Mouse (Mus musculus): Measurements from ENCODE around the gene Lrrtm3. TPM values are rescaled to one million over a fixed set of nuclear protein-coding genes. Genes with fewer than 3 reads are reported as not detected.

Lrrtm3 gene
- 3.7 and 5.2 TPM in 2 replicates for polyA plus RNA-seq (2016; fragmentation: Nextera tagmentation; extraction: Ambion mirVana)

DNA sequence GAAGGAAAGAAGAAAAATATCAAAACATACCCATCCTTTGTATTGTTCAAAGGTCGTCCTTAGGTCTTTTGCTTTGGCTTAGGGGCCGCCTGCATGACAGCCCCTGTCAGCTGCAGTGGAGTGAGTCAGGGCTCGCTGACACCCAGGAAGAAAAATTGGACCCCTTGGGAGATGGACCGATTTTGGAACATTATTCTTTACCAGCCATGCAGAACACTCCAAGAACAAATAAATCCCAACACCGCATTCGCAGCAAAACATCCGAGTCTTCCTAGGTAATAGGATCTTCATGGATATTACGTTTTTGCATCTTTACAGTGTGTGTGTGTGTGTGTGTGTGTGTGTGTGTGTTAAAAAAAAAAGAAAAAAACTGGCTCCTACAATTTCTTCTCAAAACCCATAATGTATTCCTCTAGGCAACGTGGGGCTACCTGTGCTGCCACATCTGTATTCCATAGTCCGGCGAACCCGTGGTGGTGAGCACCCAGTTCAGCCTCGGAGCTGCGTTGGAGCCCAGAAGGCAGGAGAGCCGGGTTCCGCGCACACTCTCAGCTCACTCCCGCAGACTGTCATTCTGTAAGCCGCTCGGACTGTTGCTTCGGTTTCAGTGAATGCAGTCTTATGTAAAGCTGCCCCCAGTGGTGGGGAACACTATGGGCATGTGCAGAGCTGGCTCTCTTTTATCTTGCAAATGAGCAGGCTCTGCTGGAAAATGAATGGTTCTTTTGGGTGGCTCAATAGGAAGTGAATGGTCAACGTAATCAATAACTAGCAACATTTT, at the start of gene Lrrtm3:
TSS of gene Lrrtm3 (minus strand) at position 598 of the 781 bp plus-strand sequence.
- peak within 1 kb of the TSS; percentile 43 for H3K4me3 ChIP-seq (replicated peaks)
- H3K27me3 ChIP-seq, result peaks cover 23% of the 10 kb centered on the region
- peak; percentile 93 for ATAC-seq (ENCODE audit: low FRiP score)
- H3K36me3 ChIP-seq (replicated peaks), result no peaks in the 10 kb centered on the region
- under 1% methylated on average over 22 of the region's 22 CpGs for whole genome bisulfite sequencing
- H3K27ac ChIP-seq, result no peak within 1 kb of the TSS
- H3K4me2 ChIP-seq, result peak within 1 kb of the TSS; percentile 75
- peak within 1 kb of the TSS; percentile 40; the same call in 1 of the 2 replicates for H3K9ac ChIP-seq
- H3K9me3 ChIP-seq, result no peaks in the 10 kb centered on the region
- peaks cover 36% of the 10 kb centered on the region for H3K4me1 ChIP-seq

DNA sequence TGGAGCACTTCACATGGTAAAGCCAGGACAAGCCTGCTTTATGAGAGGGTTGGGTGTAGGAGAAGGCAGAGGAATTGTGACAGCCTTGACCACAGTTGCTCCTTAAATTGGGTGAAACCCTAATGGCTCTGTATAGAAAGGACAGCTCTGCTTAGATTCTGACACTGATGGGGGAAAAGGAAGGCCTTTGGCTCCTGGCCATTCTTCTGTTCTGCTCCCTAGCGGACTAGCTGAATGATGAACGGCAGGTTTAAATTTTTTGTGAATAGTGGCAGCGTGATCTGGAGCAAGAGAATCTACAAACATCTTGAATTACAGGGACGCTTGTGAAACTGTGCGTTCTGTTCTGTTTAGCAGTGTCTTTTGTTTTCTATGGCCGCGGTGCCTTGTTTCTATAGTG, 45.4 kb upstream of the Lrrtm3 start:
- Histone ChIP-seq H3K4me2 (no peak overlapping the region), H3K27me3 (no peaks in the 10 kb centered on the region), H3K9me3 (no peaks in the 10 kb centered on the region), H3K4me1 (peaks cover 6% of the 10 kb centered on the region; the same call in 1 of the 2 replicates), H3K36me3 (replicated peaks) (no peaks in the 10 kb centered on the region), H3K4me3 (replicated peaks) (no peak overlapping the region), H3K9ac (no peak overlapping the region), H3K27ac (no peak overlapping the region)
- 25% methylated on average over 7 of the region's 7 CpGs for WGBS
- no peak for ATAC-seq (ENCODE audit: low FRiP score)

DNA sequence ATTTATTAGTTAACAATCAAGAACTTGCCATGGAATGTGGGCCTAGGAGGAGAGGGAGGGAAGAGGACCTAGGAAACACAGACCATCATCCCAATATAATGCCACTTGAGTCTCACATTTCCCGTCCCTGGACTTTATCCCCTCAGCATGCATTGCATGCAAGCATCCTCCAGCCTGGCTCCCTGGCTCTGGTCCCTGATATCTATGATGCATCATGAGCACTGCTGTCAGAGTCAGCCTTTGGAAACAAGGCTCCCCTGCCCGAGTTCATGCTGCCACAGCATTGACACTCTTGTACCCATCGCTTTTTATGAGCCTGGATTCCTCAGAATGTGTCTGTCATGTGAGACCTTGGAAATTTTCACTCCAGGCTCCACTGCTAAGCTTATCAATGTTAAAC, 43.4 kb upstream of the Lrrtm3 start:
- Histone ChIP-seq H3K4me1 (peaks cover 6% of the 10 kb centered on the region; the same call in 1 of the 2 replicates), H3K4me3 (replicated peaks) (no peak overlapping the region), H3K4me2 (no peak overlapping the region), H3K27me3 (no peaks in the 10 kb centered on the region), H3K9me3 (no peaks in the 10 kb centered on the region), H3K27ac (no peak overlapping the region), H3K9ac (no peak overlapping the region), H3K36me3 (replicated peaks) (no peaks in the 10 kb centered on the region)
- WGBS, result 79% methylated on average over 3 of the region's 3 CpGs
- ATAC-seq (ENCODE audit: low FRiP score), result no peak

DNA sequence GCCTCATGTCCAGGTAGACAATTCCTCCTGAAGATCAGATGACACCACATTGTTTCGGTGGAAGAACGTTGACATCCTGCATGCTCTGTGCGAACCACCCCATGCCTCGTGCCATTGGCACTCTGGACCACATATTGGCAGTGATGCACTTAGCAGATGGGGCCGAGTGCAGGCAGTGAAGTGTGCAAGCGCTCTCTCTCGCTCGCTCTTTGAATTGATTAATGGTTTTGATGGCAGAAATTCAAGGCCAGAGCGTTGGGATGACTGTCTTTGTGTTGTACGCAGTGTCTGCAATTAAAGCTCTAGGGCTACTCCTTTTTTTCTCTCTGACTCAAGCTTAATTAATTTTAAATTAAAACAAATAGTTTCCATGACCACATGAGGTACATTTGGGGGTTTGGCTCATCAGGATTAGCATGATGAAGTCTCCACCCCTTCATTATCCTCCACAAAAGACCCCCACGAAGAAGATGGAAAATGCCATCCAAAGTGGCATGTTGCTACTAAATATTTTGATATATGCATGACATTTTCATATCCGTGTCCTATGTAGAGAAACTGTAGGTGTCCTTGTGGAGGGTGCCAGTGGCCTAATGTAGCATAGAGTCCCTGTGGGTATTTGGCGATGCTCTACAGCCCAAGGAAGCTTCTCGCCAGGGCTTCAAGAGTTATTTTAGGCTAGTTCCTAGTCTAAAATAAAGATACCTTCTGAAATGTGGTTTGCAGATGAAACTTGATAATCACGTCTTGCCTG, 40.5 kb upstream of the Lrrtm3 start:
- Histone ChIP-seq H3K27ac (no peak overlapping the region), H3K36me3 (replicated peaks) (no peaks in the 10 kb centered on the region), H3K9me3 (no peaks in the 10 kb centered on the region), H3K4me1 (peaks cover 3% of the 10 kb centered on the region; the same call in 1 of the 2 replicates), H3K4me3 (replicated peaks) (no peak overlapping the region), H3K9ac (no peak overlapping the region), H3K27me3 (no peaks in the 10 kb centered on the region), H3K4me2 (no peak overlapping the region)
- peak; percentile 57; the same call in 1 of the 2 replicates for ATAC-seq (ENCODE audit: low FRiP score)
- WGBS, result 68% methylated on average over 15 of the region's 15 CpGs

DNA sequence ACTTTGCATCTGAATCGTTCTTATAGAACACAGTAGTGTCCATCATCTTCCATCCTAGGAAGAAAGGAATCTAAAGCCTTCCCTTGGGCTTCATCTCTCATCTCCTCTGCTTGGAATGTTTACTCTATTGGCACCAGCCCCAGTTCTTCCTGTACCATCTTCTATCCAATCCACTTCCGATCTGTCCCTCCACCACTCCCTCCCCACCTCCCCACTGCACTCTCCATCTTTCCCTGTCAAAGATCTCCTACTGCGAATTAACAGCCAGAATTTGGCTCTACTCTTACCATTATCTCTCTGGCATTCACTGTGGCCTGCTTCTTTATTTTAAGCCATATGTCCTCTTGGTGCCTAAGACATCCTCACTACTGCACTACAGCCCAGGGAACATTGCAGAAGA, 28.8 kb upstream of the Lrrtm3 start:
- Histone ChIP-seq H3K27ac (no peak overlapping the region), H3K4me1 (peaks cover 4% of the 10 kb centered on the region; the same call in 1 of the 2 replicates), H3K36me3 (replicated peaks) (no peaks in the 10 kb centered on the region), H3K9ac (no peak overlapping the region), H3K27me3 (no peaks in the 10 kb centered on the region), H3K4me2 (no peak overlapping the region), H3K4me3 (replicated peaks) (no peak overlapping the region), H3K9me3 (no peaks in the 10 kb centered on the region)
- WGBS, result 93% methylated on average over 3 of the region's 3 CpGs
- ATAC-seq (ENCODE audit: low FRiP score), result no peak

DNA sequence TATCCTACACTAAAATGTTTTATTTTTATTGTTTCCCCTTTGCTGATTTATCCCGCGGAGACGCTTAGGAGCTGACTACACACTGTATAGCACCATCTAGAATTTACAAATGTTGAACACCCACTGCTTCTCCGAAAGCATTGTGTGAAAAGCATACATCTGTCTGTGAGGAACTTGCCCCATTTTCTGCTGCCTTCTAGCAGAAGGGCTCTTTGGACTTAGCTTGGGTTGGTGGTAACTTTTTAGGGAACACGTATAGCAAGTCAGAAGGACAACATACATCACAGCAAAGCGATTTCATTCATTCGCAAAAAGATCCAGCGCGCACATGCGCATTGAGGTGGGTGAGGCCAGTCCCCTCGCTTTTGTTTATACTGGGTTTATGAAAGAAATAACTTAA, 25.2 kb upstream of the Lrrtm3 start:
- H3K9me3 ChIP-seq, result no peaks in the 10 kb centered on the region
- H3K4me1 ChIP-seq, result peaks cover 4% of the 10 kb centered on the region; the same call in 1 of the 2 replicates
- no peak overlapping the region for H3K4me3 ChIP-seq (replicated peaks)
- H3K36me3 ChIP-seq (replicated peaks), result no peaks in the 10 kb centered on the region
- no peak for ATAC-seq (ENCODE audit: low FRiP score)
- no peak overlapping the region for H3K9ac ChIP-seq
- WGBS, result 94% methylated on average over 11 of the region's 11 CpGs
- no peaks in the 10 kb centered on the region for H3K27me3 ChIP-seq
- H3K27ac ChIP-seq, result no peak overlapping the region
- no peak overlapping the region for H3K4me2 ChIP-seq

DNA sequence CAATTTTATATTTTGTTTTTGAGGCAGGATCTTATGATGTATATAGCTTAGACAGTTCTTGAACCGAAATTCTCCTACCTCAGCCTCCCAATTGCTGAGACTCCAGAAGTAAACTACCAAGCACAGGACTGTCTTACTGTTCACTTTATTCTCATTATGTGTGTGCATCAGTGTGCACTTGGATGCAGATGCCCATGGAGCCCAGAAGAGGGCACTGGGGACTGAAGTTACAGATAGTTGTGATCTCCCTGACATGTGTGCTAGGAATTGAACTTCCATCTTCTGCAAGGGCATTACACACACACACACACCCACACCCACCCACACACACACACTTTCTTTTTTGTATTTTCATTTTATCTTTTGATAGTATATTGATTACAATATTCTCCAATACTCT, 6.5 kb upstream of the Lrrtm3 start:
- Histone ChIP-seq H3K36me3 (replicated peaks) (no peaks in the 10 kb centered on the region), H3K27me3 (no peaks in the 10 kb centered on the region), H3K9ac (no peak overlapping the region), H3K4me2 (no peak overlapping the region), H3K27ac (no peak overlapping the region), H3K9me3 (no peaks in the 10 kb centered on the region), H3K4me1 (no peaks in the 10 kb centered on the region), H3K4me3 (replicated peaks) (no peak overlapping the region)
- 97% methylated on average over 1 of the region's 1 CpGs for WGBS
- no peak for ATAC-seq (ENCODE audit: low FRiP score)

DNA sequence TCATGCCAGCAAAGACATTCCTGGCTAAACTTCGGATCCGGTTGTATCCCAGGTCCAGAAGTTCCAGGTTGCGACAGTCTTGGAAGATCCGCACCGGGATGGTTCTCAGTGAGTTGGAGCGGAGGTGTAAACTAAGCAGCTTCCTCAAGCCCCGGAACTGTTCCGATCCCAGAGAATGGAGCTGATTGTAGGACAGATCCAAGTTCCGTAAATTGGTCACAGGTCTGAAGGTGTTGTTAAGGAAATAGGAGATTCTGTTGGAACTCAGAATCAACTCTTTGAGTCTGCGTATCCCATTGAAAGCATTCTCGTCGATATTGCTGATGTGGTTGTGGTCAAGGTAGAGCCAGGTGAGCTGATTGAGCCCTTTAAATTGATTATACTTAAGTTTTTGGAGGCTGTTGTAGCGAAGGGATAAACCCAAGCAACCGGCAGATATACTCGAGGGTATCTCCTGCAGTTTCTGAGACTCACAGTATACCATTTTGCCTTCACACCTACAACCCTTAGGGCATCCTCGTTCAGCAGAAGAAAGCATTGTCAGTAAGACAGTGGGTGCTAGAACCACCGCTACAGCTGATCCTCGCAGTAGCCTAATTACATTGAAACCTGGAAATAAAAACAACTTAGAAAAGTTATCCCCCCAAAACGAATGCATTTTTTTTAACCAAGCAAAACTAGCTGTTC, 1.2 kb downstream of the Lrrtm3 start:
- Histone ChIP-seq H3K36me3 (replicated peaks) (no peaks in the 10 kb centered on the region), H3K9me3 (no peaks in the 10 kb centered on the region), H3K27ac (no peak overlapping the region), H3K4me1 (peaks cover 38% of the 10 kb centered on the region), H3K4me3 (replicated peaks) (peak overlapping the region; percentile 43), H3K4me2 (peak overlapping the region; percentile 75), H3K9ac (no peak overlapping the region), H3K27me3 (peaks cover 23% of the 10 kb centered on the region)
- no peak for ATAC-seq (ENCODE audit: low FRiP score)
- 19% methylated on average over 19 of the region's 19 CpGs for WGBS

DNA sequence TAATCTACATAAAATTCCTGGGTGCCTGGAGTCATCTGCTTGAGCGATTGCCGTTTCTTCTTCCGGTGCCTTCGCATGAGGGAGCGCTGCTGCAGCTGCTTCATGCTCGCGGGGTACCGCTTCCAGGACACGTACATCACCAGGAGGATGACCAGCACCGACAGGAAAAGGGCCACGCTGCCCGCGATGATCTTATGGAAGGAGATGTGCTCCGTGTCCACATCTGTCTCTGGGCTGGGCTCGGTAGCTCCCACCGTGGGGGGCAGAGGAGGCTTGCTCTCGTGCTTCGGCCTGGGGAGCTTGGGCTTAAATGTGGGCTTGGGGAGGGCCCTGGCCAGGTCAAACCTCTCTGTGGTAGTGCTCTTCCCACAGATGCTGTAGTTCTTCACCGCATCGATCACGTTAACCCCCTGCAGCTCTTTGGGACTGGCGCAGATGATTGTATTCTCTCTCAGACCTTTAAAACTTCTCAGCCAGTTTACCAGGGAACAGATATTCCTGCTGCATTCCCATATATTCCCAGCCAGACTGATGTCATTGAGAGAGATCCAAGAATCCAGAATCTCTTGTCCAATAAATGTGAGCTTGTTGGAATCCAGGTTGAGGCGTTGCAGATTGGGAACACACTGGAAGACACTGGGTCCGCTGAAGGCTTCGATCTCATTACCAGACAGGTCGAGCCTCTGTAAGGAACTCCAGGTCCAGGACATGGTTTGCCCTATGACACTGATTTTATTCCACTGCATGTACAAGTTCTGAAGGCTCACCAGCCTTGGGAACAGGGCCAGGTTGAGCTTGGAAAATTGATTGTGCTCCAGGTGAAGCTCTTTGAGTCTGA, 1.9 kb downstream of the Lrrtm3 start:
- Histone ChIP-seq H3K4me1 (peaks cover 38% of the 10 kb centered on the region), H3K9me3 (no peaks in the 10 kb centered on the region), H3K27ac (no peak overlapping the region), H3K9ac (peak overlapping the region; percentile 51), H3K4me3 (replicated peaks) (peak overlapping the region; percentile 43), H3K36me3 (replicated peaks) (no peaks in the 10 kb centered on the region), H3K27me3 (peaks cover 23% of the 10 kb centered on the region), H3K4me2 (peak overlapping the region; percentile 75)
- WGBS, result 3% methylated on average over 26 of the region's 26 CpGs
- ATAC-seq (ENCODE audit: low FRiP score), result no peak

DNA sequence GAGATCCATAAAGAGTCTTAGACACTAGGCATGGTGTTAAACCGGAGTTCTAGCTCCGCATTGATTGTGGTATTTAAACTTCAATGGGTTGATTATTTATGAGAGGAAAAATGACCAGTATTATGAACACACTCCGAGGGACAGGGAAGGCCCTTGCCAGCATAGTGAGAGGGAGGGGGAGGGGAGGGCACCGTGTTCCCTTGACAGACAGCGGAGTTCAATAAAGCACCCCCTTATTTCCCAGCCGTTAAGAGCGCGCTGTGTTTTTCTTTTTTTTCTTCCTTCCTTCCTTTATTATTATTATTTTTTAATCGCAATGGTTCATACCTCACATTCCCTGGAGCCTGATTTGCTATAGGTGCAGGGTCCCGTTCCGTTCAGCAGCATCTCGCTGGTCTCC, 2.6 kb downstream of the Lrrtm3 start:
- H3K4me3 ChIP-seq (replicated peaks), result peak overlapping the region; percentile 43
- under 1% methylated on average over 12 of the region's 12 CpGs for WGBS
- no peaks in the 10 kb centered on the region for H3K9me3 ChIP-seq
- H3K27ac ChIP-seq, result no peak overlapping the region
- H3K9ac ChIP-seq, result peak overlapping the region; percentile 51
- H3K4me2 ChIP-seq, result peak overlapping the region; percentile 75
- 0 out of 2 replicates have a peak, but pooled peaks have one; percentile 18 for ATAC-seq (ENCODE audit: low FRiP score)
- no peaks in the 10 kb centered on the region for H3K36me3 ChIP-seq (replicated peaks)
- H3K4me1 ChIP-seq, result peaks cover 38% of the 10 kb centered on the region
- H3K27me3 ChIP-seq, result peaks cover 23% of the 10 kb centered on the region

DNA sequence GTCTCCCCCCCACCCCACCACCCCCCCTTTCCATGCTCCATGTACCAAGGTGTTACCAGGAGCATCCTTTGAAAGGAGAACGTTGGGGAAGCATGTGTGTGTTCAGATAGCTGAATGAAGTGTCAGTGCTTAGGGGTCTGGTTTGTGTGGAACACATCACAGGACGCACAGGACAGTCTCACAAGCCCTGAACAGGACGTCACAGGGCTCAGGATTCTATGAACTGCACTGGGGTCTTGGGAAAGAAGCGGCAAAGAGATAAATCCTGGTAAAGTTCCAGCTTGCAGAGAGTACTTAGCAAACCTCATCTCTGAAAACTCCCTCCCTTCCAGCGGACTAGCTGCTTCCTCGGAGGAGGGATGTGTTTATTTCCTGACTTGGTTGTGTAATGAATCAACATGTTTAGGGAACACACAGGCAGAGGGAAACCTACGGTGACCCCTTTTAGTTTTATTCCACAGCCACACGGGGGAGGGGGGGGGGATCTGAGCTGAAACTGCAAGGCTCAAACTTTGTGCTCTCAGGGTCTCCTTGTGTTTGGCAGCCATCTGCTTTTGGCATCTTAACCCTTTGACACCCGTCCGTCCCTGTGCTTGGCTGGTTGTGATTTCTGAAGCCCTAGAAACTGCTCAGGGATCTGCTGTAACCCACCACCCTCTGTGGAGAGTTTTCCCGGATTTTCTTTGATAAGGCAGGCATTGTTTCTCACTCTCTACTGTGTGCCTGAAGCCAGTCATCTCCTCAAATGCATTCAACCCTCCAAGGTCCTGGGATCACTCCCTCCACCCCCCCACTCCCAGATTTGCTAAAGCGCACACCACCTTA, 3.3 kb downstream of the Lrrtm3 start:
- H3K27me3 ChIP-seq, result peaks cover 23% of the 10 kb centered on the region
- no peak overlapping the region for H3K27ac ChIP-seq
- peaks cover 38% of the 10 kb centered on the region for H3K4me1 ChIP-seq
- H3K9ac ChIP-seq, result peak overlapping the region; percentile 29; the same call in 1 of the 2 replicates
- WGBS, result 2% methylated on average over 12 of the region's 12 CpGs
- H3K4me3 ChIP-seq (replicated peaks), result peak overlapping the region; percentile 43
- H3K36me3 ChIP-seq (replicated peaks), result no peaks in the 10 kb centered on the region
- no peak for ATAC-seq (ENCODE audit: low FRiP score)
- H3K4me2 ChIP-seq, result peak overlapping the region; percentile 75
- H3K9me3 ChIP-seq, result no peaks in the 10 kb centered on the region
